Mouse (Mus musculus): ENCODE measurements around the gene Lsamp.

DNA sequence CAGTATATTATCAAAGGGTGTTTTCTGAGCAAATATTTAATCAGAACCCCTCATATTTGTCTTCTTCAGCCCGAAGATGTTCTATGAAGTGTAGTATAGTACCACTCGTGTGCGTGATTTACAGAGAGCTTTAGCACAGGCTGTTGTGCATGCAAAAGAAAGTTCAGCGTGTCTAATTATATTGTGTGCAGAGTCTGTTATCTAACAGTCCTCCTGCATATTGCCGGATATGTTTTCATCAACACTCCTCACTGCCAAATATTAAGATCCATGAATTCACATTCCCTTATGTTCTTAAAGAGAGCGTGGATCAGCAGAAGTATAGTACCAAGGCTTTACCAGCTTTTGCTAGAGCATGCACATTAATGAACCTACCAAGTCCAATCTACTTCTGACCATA lies 1862.7 kb downstream of the Lsamp start:
- TF ChIP-seq CTCF (IDR thresholded peaks at IDR 0.05; ENCODE audit: low read depth, low read length) (no peak), POLR2A (IDR thresholded peaks at IDR 0.05; ENCODE audit: extremely low read depth, insufficient read depth, low read length) (no peak)
